Mouse (Mus musculus) CH12.LX (cell line): Measurements from ENCODE around the gene Akr1c19. TPM values are rescaled to one million over a fixed set of nuclear protein-coding genes. Genes with fewer than 3 reads are reported as not detected.

ENCODE experiments used
- DNase-seq: peaks from one replicate; pipeline ENCODE4 v3.0.0-alpha.2; 2013; ENCODE audit errors: extremely low read depth
- H3K27ac ChIP-seq: 2 replicates; pipeline ENCODE4 v1.5.1; 2012; ENCODE audit warnings: low read depth, mild to moderate bottlenecking, control low read depth, moderate library complexity; ENCODE audit not compliant: insufficient read depth
- H3K27me3 ChIP-seq: replicated peaks from 2 replicates; pipeline ENCODE3; 2012; ENCODE audit warnings: inconsistent platforms
- H3K36me3 ChIP-seq, 2 experiments: replicated peaks in 1 of 2; 2 replicates each; pipeline versions ENCODE3 to v1.6.1; 2012; ENCODE audit warnings: inconsistent platforms in 1 of 2, low read length in 1 of 2, mild to moderate bottlenecking in 1 of 2, mixed read lengths in 1 of 2, moderate library complexity in 1 of 2; ENCODE audit not compliant: control insufficient read depth in 1 of 2, insufficient read depth in 1 of 2
- H3K4me1 ChIP-seq, 2 experiments: 2 replicates each; pipeline ENCODE4 v1.6.1; 2012; ENCODE audit warnings: inconsistent platforms in 1 of 2, moderate library complexity in 1 of 2; ENCODE audit not compliant: insufficient read depth in 2 of 2, control insufficient read depth in 1 of 2
- H3K4me2 ChIP-seq: 2 replicates; pipeline ENCODE4 v1.6.1; 2012; ENCODE audit warnings: low read depth, mild to moderate bottlenecking, control low read depth; ENCODE audit not compliant: poor library complexity, insufficient read depth, severe bottlenecking
- H3K4me3 ChIP-seq, 3 experiments: fragments of 150-350 bp in 1 of 3; sonication (generic) in 1 of 3; replicated peaks in 1 of 3; 2 replicates each; pipeline versions ENCODE3 to v1.5.1; 2011 to 2012; ENCODE audit warnings: low read depth in 2 of 3, low read length in 2 of 3, mild to moderate bottlenecking in 2 of 3, moderate library complexity in 2 of 3, control low read depth in 1 of 3, improper control_type of control experiment in 1 of 3, inconsistent platforms in 1 of 3, mixed read lengths in 1 of 3; ENCODE audit not compliant: poor library complexity in 1 of 3
- H3K79me2 ChIP-seq: replicated peaks from 2 replicates; pipeline ENCODE4 v1.6.1; 2012; ENCODE audit warnings: mild to moderate bottlenecking, moderate library complexity; ENCODE audit not compliant: control insufficient read depth, poor library complexity, insufficient read depth, severe bottlenecking; ENCODE audit errors: extremely low read depth
- H3K9ac ChIP-seq: 2 replicates; pipeline ENCODE4 v1.6.1; 2012; ENCODE audit warnings: low read depth, mild to moderate bottlenecking, control low read depth, moderate library complexity; ENCODE audit not compliant: insufficient read depth
- H3K9me3 ChIP-seq: replicated peaks from 2 replicates; pipeline ENCODE3; 2012; ENCODE audit warnings: low read length, inconsistent platforms, mixed read lengths
- BHLHE40 ChIP-seq: IDR thresholded peaks from 2 replicates; pipeline ENCODE4 v1.6.1; 2011; ENCODE audit warnings: mild to moderate bottlenecking, low read depth, low read length, improper control_type of control experiment
- CHD1 ChIP-seq: IDR thresholded peaks from 2 replicates; pipeline ENCODE4 v1.6.1; 2012; ENCODE audit warnings: low read depth, low read length, improper control_type of control experiment, inconsistent platforms
- CHD2 ChIP-seq: IDR thresholded peaks from 2 replicates; pipeline ENCODE4 v1.6.1; 2011; ENCODE audit warnings: low read length, improper control_type of control experiment
- GABPA ChIP-seq: IDR thresholded peaks from 2 replicates; pipeline ENCODE4 v1.6.1; 2012; ENCODE audit warnings: low read depth, low read length, improper control_type of control experiment, inconsistent platforms; ENCODE audit not compliant: insufficient replicate concordance
- HCFC1 ChIP-seq: IDR thresholded peaks from 2 replicates; pipeline ENCODE4 v1.6.1; 2012; ENCODE audit warnings: low read depth, mild to moderate bottlenecking, inconsistent platforms, low read length, improper control_type of control experiment
- IRF4 ChIP-seq: IDR thresholded peaks from 2 replicates; pipeline ENCODE4 v1.6.1; 2014; ENCODE audit warnings: low read depth, mild to moderate bottlenecking, inconsistent platforms, low read length, improper control_type of control experiment
- JUN ChIP-seq: IDR thresholded peaks from 2 replicates; pipeline ENCODE4 v1.6.1; 2011; ENCODE audit warnings: low read depth, mild to moderate bottlenecking, low read length, improper control_type of control experiment, moderate library complexity; ENCODE audit not compliant: insufficient read depth
- MAX ChIP-seq: IDR thresholded peaks from 2 replicates; pipeline ENCODE4 v1.6.1; 2011; ENCODE audit warnings: low read length, improper control_type of control experiment
- MAZ ChIP-seq: IDR thresholded peaks from 2 replicates; pipeline ENCODE4 v1.6.1; 2012; ENCODE audit warnings: low read depth, mild to moderate bottlenecking, inconsistent platforms, low read length, improper control_type of control experiment, moderate library complexity
- MEF2A ChIP-seq: IDR thresholded peaks from 2 replicates; pipeline ENCODE4 v1.6.1; 2014; ENCODE audit warnings: low read depth, mild to moderate bottlenecking, inconsistent platforms, low read length, improper control_type of control experiment, borderline replicate concordance
- MYC ChIP-seq: IDR thresholded peaks from 2 replicates; pipeline ENCODE4 v1.6.1; 2011; ENCODE audit warnings: low read depth, mild to moderate bottlenecking, improper control_type of control experiment, low read length
- NELFE ChIP-seq: IDR thresholded peaks from 2 replicates; pipeline ENCODE4 v1.6.1; 2011; ENCODE audit warnings: low read depth, low read length, improper control_type of control experiment
- NRF1 ChIP-seq: IDR thresholded peaks from 2 replicates; pipeline ENCODE4 v1.6.1; 2014; ENCODE audit warnings: low read depth, mild to moderate bottlenecking, inconsistent platforms, low read length, improper control_type of control experiment, moderate library complexity
- PAX5 ChIP-seq: IDR thresholded peaks from 2 replicates; pipeline ENCODE4 v1.6.1; 2012; ENCODE audit warnings: low read length, inconsistent platforms, mixed read lengths
- RCOR1 ChIP-seq: conservative IDR thresholded peaks from 2 replicates; pipeline ENCODE4 v1.6.1; 2012; ENCODE audit warnings: low read depth, mild to moderate bottlenecking, inconsistent platforms, low read length, improper control_type of control experiment
- SIN3A ChIP-seq: IDR thresholded peaks from 2 replicates; pipeline ENCODE4 v1.6.1; 2012; ENCODE audit warnings: low read length, improper control_type of control experiment, inconsistent platforms
- SMC3 ChIP-seq: IDR thresholded peaks from 2 replicates; pipeline ENCODE4 v1.6.1; 2011; ENCODE audit warnings: low read depth, low read length, improper control_type of control experiment
- TBP ChIP-seq: conservative IDR thresholded peaks from 2 replicates; pipeline ENCODE4 v1.6.1; 2011; ENCODE audit warnings: low read depth, low read length, improper control_type of control experiment
- TCF12 ChIP-seq: IDR thresholded peaks from 2 replicates; pipeline ENCODE4 v1.6.1; 2014; ENCODE audit warnings: low read depth, mild to moderate bottlenecking, inconsistent platforms, low read length, improper control_type of control experiment
- UBTF ChIP-seq: IDR thresholded peaks from 2 replicates; pipeline ENCODE4 v1.6.1; 2012; ENCODE audit warnings: low read depth, mild to moderate bottlenecking, inconsistent platforms, low read length, improper control_type of control experiment, moderate library complexity
- USF1 ChIP-seq: IDR thresholded peaks from 2 replicates; pipeline ENCODE4 v1.6.1; 2014; ENCODE audit warnings: low read depth, mild to moderate bottlenecking, inconsistent platforms, low read length, improper control_type of control experiment
- USF2 ChIP-seq: conservative IDR thresholded peaks from 2 replicates; pipeline ENCODE4 v1.6.1; 2011; ENCODE audit warnings: low read depth, low read length, improper control_type of control experiment
- ZC3H11A ChIP-seq: IDR thresholded peaks from 2 replicates; pipeline ENCODE4 v1.6.1; 2012; ENCODE audit warnings: low read depth, mild to moderate bottlenecking, inconsistent platforms, low read length, improper control_type of control experiment
- ZKSCAN1 ChIP-seq: IDR thresholded peaks from 2 replicates; pipeline ENCODE4 v1.6.1; 2012; ENCODE audit warnings: low read depth, inconsistent platforms, low read length, improper control_type of control experiment, borderline replicate concordance
- ZMIZ1 ChIP-seq: IDR thresholded peaks from 2 replicates; pipeline ENCODE4 v1.6.1; 2012; ENCODE audit warnings: low read depth, mild to moderate bottlenecking, inconsistent platforms, low read length, improper control_type of control experiment
- ZNF384 ChIP-seq: IDR thresholded peaks from 2 replicates; pipeline ENCODE4 v1.6.1; 2012; ENCODE audit warnings: low read depth, low read length, improper control_type of control experiment, inconsistent platforms
- dilution Hi-C: fragments of 300-500 bp; cut with MboI; formaldehyde crosslinking; loops from 2 replicates; pipeline ENCODE4 v1.14.3; 2020; ENCODE audit warnings: low sequenced_read_pairs; ENCODE audit not compliant: extremely low pct_unique_long_range_greater_than_20kb, extremely low pct_ligation_motif_present
- in situ Hi-C: fragments of 300-500 bp; cut with MboI; formaldehyde crosslinking; loops from 3 replicates; pipeline ENCODE4 v1.14.3; 2019; ENCODE audit warnings: low sequenced_read_pairs, low pct_ligation_motif_present, low pct_unique_long_range_greater_than_20kb, mixed read lengths
- polyA plus RNA-seq: library from polyadenylated mRNA; unstranded; fragments of >175 nt; gene quantifications from 2 replicates; pipeline ENCODE4 v1.2.1, GENCODE M21; 2012; ENCODE audit warnings: low read depth; ENCODE audit not compliant: insufficient read length
- total RNA-seq, 2 experiments: library from RNA; depleted of rRNA; stranded (reverse); fragments of 300-350 nt in 1 of 2; fragments of >200 nt in 1 of 2; gene quantifications; 2 replicates each; pipeline ENCODE4 v1.2.3; 2012 to 2014

The Akr1c19 gene
- total and polyA plus RNA-seq, 3 experiments = not detected

- no peak for TF ChIP-seq NRF1
- TF ChIP-seq SIN3A = no peak
- no peak for TF ChIP-seq IRF4
- no peak for TF ChIP-seq ZNF384
- no peak for TF ChIP-seq RCOR1
- TF ChIP-seq USF1 = no peak
- no peak for TF ChIP-seq JUN
- 0 out of 2 replicates have a peak, but pooled peaks have one; percentile 33 for TF ChIP-seq TBP
- no peak for TF ChIP-seq CHD2
- TF ChIP-seq ZMIZ1 = no peak
- TF ChIP-seq MEF2A = no peak
- TF ChIP-seq MAZ = no peak
- TF ChIP-seq USF2 = no peak
- TF ChIP-seq, all 38 proteins: peak for 5
Observed at GRCm38 (mm10) chr13:4190904-4191303, 37.6 kb upstream of the Akr1c19 start, which contains the start of gene Akr1c13 (continued).

- dilution Hi-C loops = no loop called here
- Histone ChIP-seq H3K79me2 (peaks cover 3% of the 10 kb centered on the region; the same call in 1 of the 2 replicates), H3K4me1 (peaks cover 0 to 10% of the 10 kb centered on the region in 2 experiments; a peak in 1 of 4 replicates), H3K9ac (peak overlapping the region; percentile 39; the same call in 1 of the 2 replicates), H3K27me3 (no peaks in the 10 kb centered on the region), H3K27ac (no peak overlapping the region), H3K4me2 (peak overlapping the region; percentile 56; the same call in 1 of the 2 replicates), H3K36me3 (peaks cover 0 to 11% of the 10 kb centered on the region in 2 experiments), H3K4me3 (no peak overlapping the region), H3K9me3 (no peaks in the 10 kb centered on the region)
- in situ Hi-C loops = no loop called here
- DNase-seq = no peak
- no peak for TF ChIP-seq UBTF
Observed at GRCm38 (mm10) chr13:4192511-4192910, 36.0 kb upstream of the Akr1c19 start.

- Histone ChIP-seq H3K79me2 (no peaks in the 10 kb centered on the region), H3K27ac (no peak overlapping the region), H3K9ac (no peak overlapping the region), H3K4me3 (no peak overlapping the region), H3K27me3 (no peaks in the 10 kb centered on the region), H3K4me1 (no peaks in the 10 kb centered on the region), H3K4me2 (no peak overlapping the region), H3K9me3 (no peaks in the 10 kb centered on the region), H3K36me3 (peaks cover 2 to 9% of the 10 kb centered on the region in 2 experiments)
- in situ Hi-C loops (no loop called here), dilution Hi-C loops (no loop called here)
- no peak for TF ChIP-seq BHLHE40
- no peak for TF ChIP-seq ZC3H11A
- no peak for TF ChIP-seq ZKSCAN1
- TF ChIP-seq NELFE = no peak
- no peak for TF ChIP-seq MAX
- TF ChIP-seq PAX5 = no peak
- TF ChIP-seq GABPA = no peak
- no peak for TF ChIP-seq SMC3
- TF ChIP-seq IRF4 = no peak
- TF ChIP-seq MAZ = no peak
- no peak for TF ChIP-seq CHD1
- no peak for TF ChIP-seq CHD2
- no peak for TF ChIP-seq TCF12
- no peak for TF ChIP-seq SIN3A
- no peak for TF ChIP-seq MEF2A
- no peak for TF ChIP-seq NRF1
- TF ChIP-seq MYC = no peak
- no peak for TF ChIP-seq TBP
- no peak for TF ChIP-seq HCFC1
- TF ChIP-seq JUN = no peak
- no peak for DNase-seq
Observed at GRCm38 (mm10) chr13:4206147-4206903, 22.2 kb upstream of the Akr1c19 start.
